Comparison of ENCODE assay signal across 29 mouse cellular contexts in genomic region chrX:130944531-130944930, GRCm38 (mm10).
DNase-seq lines count a peak whose midpoint lies in the region; ATAC-seq and TF ChIP-seq lines count a peak whose summit lies in the region.
"Had no signal": no experiment of that assay in that cellular context is flagged by ENCODE, and none has a peak within 500 bp of the region (broad histone marks: within the 10 kb centered on the region; RNA-seq: fewer than 3 reads in every experiment).

No protein-coding gene starts in this region.

- no peaks in the 10 kb centered on the region for H3K36me3 ChIP-seq in embryonic facial prominence, embryonic 14.5 days (ENCODE audit: control insufficient read depth, insufficient read depth, low read length)
- H3K36me3 ChIP-seq in embryonic facial prominence, embryonic 10.5 days (replicated peaks), result no peaks in the 10 kb centered on the region
- no peaks in the 10 kb centered on the region for H3K36me3 ChIP-seq in forebrain, embryonic 15.5 days
- no peaks in the 10 kb centered on the region for H3K36me3 ChIP-seq in forebrain, embryonic 12.5 days (replicated peaks)
- H3K36me3 ChIP-seq in lung, embryonic 14.5 days (ENCODE audit: insufficient read depth), result no peaks in the 10 kb centered on the region
- H3K36me3 ChIP-seq in intestine, embryonic 15.5 days, result no peaks in the 10 kb centered on the region
- H3K36me3 ChIP-seq: embryonic facial prominence, embryonic 13.5 days; G1E; heart, embryonic 12.5 days; heart, embryonic 15.5 days; hindbrain, embryonic 10.5 days; hindbrain, embryonic 13.5 days had no signal

- H3K4me1 ChIP-seq in embryonic facial prominence, embryonic 14.5 days (ENCODE audit: control insufficient read depth, insufficient read depth, low read length), result no peaks in the 10 kb centered on the region
- no peaks in the 10 kb centered on the region for H3K4me1 ChIP-seq in embryonic facial prominence, embryonic 10.5 days
- no peaks in the 10 kb centered on the region for H3K4me1 ChIP-seq in forebrain, embryonic 15.5 days
- H3K4me1 ChIP-seq in forebrain, embryonic 12.5 days, result no peaks in the 10 kb centered on the region
- H3K4me1 ChIP-seq in lung, embryonic 14.5 days (ENCODE audit: insufficient read depth), result no peaks in the 10 kb centered on the region
- no peaks in the 10 kb centered on the region for H3K4me1 ChIP-seq in intestine, embryonic 15.5 days (replicated peaks)
- H3K4me1 ChIP-seq: embryonic facial prominence, embryonic 13.5 days; heart, embryonic 12.5 days; heart, embryonic 15.5 days; hindbrain, embryonic 10.5 days; hindbrain, embryonic 13.5 days had no signal

- H3K4me2 ChIP-seq in embryonic facial prominence, embryonic 14.5 days (ENCODE audit: low read depth, low read length), result no peak overlapping the region
- H3K4me2 ChIP-seq in forebrain, embryonic 15.5 days (replicated peaks), result no peak overlapping the region
- H3K4me2 ChIP-seq in forebrain, embryonic 12.5 days, result no peak overlapping the region
- H3K4me2 ChIP-seq in lung, embryonic 14.5 days, result no peak overlapping the region
- H3K4me2 ChIP-seq in intestine, embryonic 15.5 days (replicated peaks), result no peak overlapping the region
- H3K4me2 ChIP-seq: embryonic facial prominence, embryonic 13.5 days; heart, embryonic 12.5 days; heart, embryonic 15.5 days; hindbrain, embryonic 13.5 days had no signal

- TF ChIP-seq CTCF in lung, embryonic 14.5 days (IDR thresholded peaks at IDR 0.05; ENCODE audit: low read depth), result no peak

- no peaks in the 10 kb centered on the region for H3K9me3 ChIP-seq in embryonic facial prominence, embryonic 14.5 days (ENCODE audit: control insufficient read depth, low read length)
- no peaks in the 10 kb centered on the region for H3K9me3 ChIP-seq in embryonic facial prominence, embryonic 10.5 days
- no peaks in the 10 kb centered on the region for H3K9me3 ChIP-seq in forebrain, embryonic 15.5 days
- no peaks in the 10 kb centered on the region for H3K9me3 ChIP-seq in forebrain, embryonic 12.5 days
- no peaks in the 10 kb centered on the region for H3K9me3 ChIP-seq in lung, embryonic 14.5 days (ENCODE audit: low read depth, low read length)
- H3K9me3 ChIP-seq in intestine, embryonic 15.5 days, result no peaks in the 10 kb centered on the region
- H3K9me3 ChIP-seq: embryonic facial prominence, embryonic 13.5 days; G1E; heart, embryonic 12.5 days; heart, embryonic 15.5 days; hindbrain, embryonic 10.5 days; hindbrain, embryonic 13.5 days had no signal

- no peak overlapping the region for H3K4me3 ChIP-seq in embryonic facial prominence, embryonic 14.5 days (ENCODE audit: low read depth, low read length)
- H3K4me3 ChIP-seq in embryonic facial prominence, embryonic 10.5 days, result no peak overlapping the region
- no peak overlapping the region for H3K4me3 ChIP-seq in forebrain, embryonic 15.5 days
- no peak overlapping the region for H3K4me3 ChIP-seq in forebrain, embryonic 12.5 days (replicated peaks)
- no peak overlapping the region for H3K4me3 ChIP-seq in lung, embryonic 14.5 days (ENCODE audit: low read depth, low read length)
- H3K4me3 ChIP-seq in intestine, embryonic 15.5 days (replicated peaks), result no peak overlapping the region
- H3K4me3 ChIP-seq: embryonic facial prominence, embryonic 13.5 days; heart, embryonic 12.5 days; heart, embryonic 15.5 days; hindbrain, embryonic 10.5 days; hindbrain, embryonic 13.5 days had no signal

- DNase-seq in embryonic facial prominence, embryonic 14.5 days (ENCODE audit: low spot score), result peak; percentile 50
- DNase-seq in embryonic facial prominence, embryonic 10.5 days (ENCODE audit: low spot score), result no peak
- peak; percentile 22 for DNase-seq in lung, embryonic 14.5 days
- DNase-seq in lung, postnatal 36 days, result no peak
- DNase-seq in Muller cell, postnatal 12 days (ENCODE audit: inconsistent ontology term), result peak; percentile 65
- DNase-seq: adrenal gland, adult 2 months; adrenal gland, postnatal 14 days; B cell, adult 2 months; cerebellum, adult 11-12 months; cerebellum, adult 8-10 months; cerebellum, postnatal 10 days; cerebellum, postnatal 36 days; gastrocnemius, postnatal 25 days; heart, adult 18-20 months; heart, postnatal 10 days; heart, postnatal 36 days; kidney, adult 18-20 months had no signal

- no peak overlapping the region for H3K9ac ChIP-seq in embryonic facial prominence, embryonic 14.5 days (ENCODE audit: low read depth, low read length)
- no peak overlapping the region for H3K9ac ChIP-seq in forebrain, embryonic 15.5 days (replicated peaks)
- no peak overlapping the region for H3K9ac ChIP-seq in forebrain, embryonic 12.5 days
- H3K9ac ChIP-seq in lung, embryonic 14.5 days, result no peak overlapping the region
- H3K9ac ChIP-seq in intestine, embryonic 15.5 days, result no peak overlapping the region
- H3K9ac ChIP-seq: embryonic facial prominence, embryonic 13.5 days; heart, embryonic 12.5 days; heart, embryonic 15.5 days; hindbrain, embryonic 13.5 days had no signal

- WGBS in embryonic facial prominence, embryonic 14.5 days, result 57% methylated on average over 1 of the region's 1 CpGs
- 81% methylated on average over 1 of the region's 1 CpGs for WGBS in embryonic facial prominence, embryonic 10.5 days
- 37% methylated on average over 1 of the region's 1 CpGs for WGBS in forebrain, embryonic 15.5 days
- WGBS in forebrain, embryonic 12.5 days, result 52% methylated on average over 1 of the region's 1 CpGs
- WGBS in lung, embryonic 14.5 days, result 33% methylated on average over 1 of the region's 1 CpGs
- 49% methylated on average over 1 of the region's 1 CpGs for WGBS in intestine, embryonic 15.5 days

- no peak for ATAC-seq in embryonic facial prominence, embryonic 14.5 days (ENCODE audit: low read depth)
- ATAC-seq in forebrain, embryonic 15.5 days (replicated peaks), result peak; percentile 77
- no peak for ATAC-seq in forebrain, embryonic 12.5 days (ENCODE audit: low FRiP score)
- no peak for ATAC-seq in lung, embryonic 14.5 days (ENCODE audit: insufficient read depth)
- ATAC-seq in intestine, embryonic 15.5 days, result no peak
- ATAC-seq: hindbrain, embryonic 16.5 days; intestine, embryonic 16.5 days had no signal

- no peaks in the 10 kb centered on the region for H3K27me3 ChIP-seq in embryonic facial prominence, embryonic 14.5 days (replicated peaks; ENCODE audit: control insufficient read depth, insufficient read depth, low read length)
- no peaks in the 10 kb centered on the region for H3K27me3 ChIP-seq in embryonic facial prominence, embryonic 10.5 days (replicated peaks; ENCODE audit: low read depth, poor library complexity, severe bottlenecking)
- H3K27me3 ChIP-seq in forebrain, embryonic 15.5 days, result no peaks in the 10 kb centered on the region
- no peaks in the 10 kb centered on the region for H3K27me3 ChIP-seq in forebrain, embryonic 12.5 days
- H3K27me3 ChIP-seq in lung, embryonic 14.5 days (ENCODE audit: insufficient read depth, low read length), result no peaks in the 10 kb centered on the region
- no peaks in the 10 kb centered on the region for H3K27me3 ChIP-seq in intestine, embryonic 15.5 days (replicated peaks)
- H3K27me3 ChIP-seq: CH12.LX; embryonic facial prominence, embryonic 13.5 days; heart, embryonic 12.5 days; heart, embryonic 15.5 days; hindbrain, embryonic 13.5 days had no signal

- H3K27ac ChIP-seq in embryonic facial prominence, embryonic 14.5 days (replicated peaks; ENCODE audit: low read depth, low read length), result no peak overlapping the region
- no peak overlapping the region for H3K27ac ChIP-seq in embryonic facial prominence, embryonic 10.5 days (replicated peaks)
- no peak overlapping the region for H3K27ac ChIP-seq in forebrain, embryonic 15.5 days (replicated peaks)
- H3K27ac ChIP-seq in forebrain, embryonic 12.5 days, result no peak overlapping the region
- H3K27ac ChIP-seq in lung, embryonic 14.5 days (ENCODE audit: low read depth), result no peak overlapping the region
- no peak overlapping the region for H3K27ac ChIP-seq in intestine, embryonic 15.5 days
- H3K27ac ChIP-seq: embryonic facial prominence, embryonic 13.5 days; heart, embryonic 15.5 days; hindbrain, embryonic 10.5 days; hindbrain, embryonic 13.5 days had no signal

Comparison
In these comparisons a context has a peak if more than half of its experiments do, and no peak if none do; other contexts are left out.
1. DNase-seq: peak in embryonic facial prominence, embryonic 14.5 days (single experiment), lung, embryonic 14.5 days (single experiment) and Muller cell, postnatal 12 days (single experiment); none in embryonic facial prominence, embryonic 10.5 days (single experiment) and lung, postnatal 36 days (single experiment).